ENCODE assay signal across 7 mouse cellular contexts in genomic region chrX:49470287-49471054, GRCm38 (mm10). TPM values are rescaled to one million over a fixed set of nuclear protein-coding genes. Genes with fewer than 3 reads are reported as not detected.
DNase-seq lines count a peak whose midpoint lies in the region; ATAC-seq and TF ChIP-seq lines count a peak whose summit lies in the region.

No protein-coding gene starts in this region.

- H3K27ac ChIP-seq in embryonic facial prominence, embryonic 14.5 days (replicated peaks; ENCODE audit: low read depth, low read length) = no peak overlapping the region
- H3K27ac ChIP-seq in limb, embryonic 12.5 days = no peak overlapping the region
- no peak overlapping the region for H3K27ac ChIP-seq in left cerebral cortex, adult 2 months

- peak overlapping the region; percentile 57 for H3K4me2 ChIP-seq in embryonic facial prominence, embryonic 14.5 days (ENCODE audit: low read depth, low read length)
- H3K4me2 ChIP-seq in limb, embryonic 12.5 days = peak overlapping the region; percentile 62

- peak overlapping the region; percentile 37; the same call in 1 of the 2 replicates for H3K9ac ChIP-seq in embryonic facial prominence, embryonic 14.5 days (ENCODE audit: low read depth, low read length)
- H3K9ac ChIP-seq in limb, embryonic 12.5 days (replicated peaks) = peak overlapping the region; percentile 27; the same call in 1 of the 2 replicates

- peaks cover 8% of the 10 kb centered on the region; the same call in 1 of the 2 replicates for H3K27me3 ChIP-seq in embryonic facial prominence, embryonic 14.5 days (replicated peaks; ENCODE audit: control insufficient read depth, insufficient read depth, low read length)
- H3K27me3 ChIP-seq in limb, embryonic 12.5 days = peaks cover 4% of the 10 kb centered on the region; the same call in 1 of the 2 replicates

- peak; percentile 50; the same call in 1 of the 2 replicates for ATAC-seq in embryonic facial prominence, embryonic 14.5 days (ENCODE audit: low read depth)
- peak; percentile 68; the same call in 1 of the 2 replicates for ATAC-seq in limb, embryonic 12.5 days (ENCODE audit: insufficient number of reproducible peaks, insufficient read depth, low FRiP score, low TSS enrichment, low read depth)

- H3K9me3 ChIP-seq in embryonic facial prominence, embryonic 14.5 days (ENCODE audit: control insufficient read depth, low read length) = no peaks in the 10 kb centered on the region
- no peaks in the 10 kb centered on the region for H3K9me3 ChIP-seq in limb, embryonic 12.5 days

- peak; percentile 1 for DNase-seq in kidney, postnatal 14 days
- no peak for DNase-seq in kidney, adult 9 months
- DNase-seq in embryonic facial prominence, embryonic 14.5 days (ENCODE audit: low spot score) = no peak
- DNase-seq in retina, postnatal 1 day = peak; percentile 42
- DNase-seq in frontal cortex, postnatal 14 days (ENCODE audit: low spot score in 2 of 2) = no peak
- DNase-seq in left cerebral cortex, adult 2 months (ENCODE audit: extremely low spot score in 1 of 2, low spot score in 2 of 2) = no peak

- intact Hi-C loops in left cerebral cortex, adult 2 months (cut with DNase I) = no loop called here

- H3K4me3 ChIP-seq in embryonic facial prominence, embryonic 14.5 days (ENCODE audit: low read depth, low read length) = peak overlapping the region; percentile 37
- H3K4me3 ChIP-seq in limb, embryonic 12.5 days (replicated peaks) = peak overlapping the region; percentile 42
- H3K4me3 ChIP-seq in left cerebral cortex, adult 2 months = no peak overlapping the region

- H3K4me1 ChIP-seq in embryonic facial prominence, embryonic 14.5 days (ENCODE audit: control insufficient read depth, insufficient read depth, low read length) = no peaks in the 10 kb centered on the region
- no peaks in the 10 kb centered on the region for H3K4me1 ChIP-seq in limb, embryonic 12.5 days (replicated peaks)

- no peaks in the 10 kb centered on the region for H3K36me3 ChIP-seq in embryonic facial prominence, embryonic 14.5 days (ENCODE audit: control insufficient read depth, insufficient read depth, low read length)
- H3K36me3 ChIP-seq in limb, embryonic 12.5 days = no peaks in the 10 kb centered on the region

- 21% methylated on average over 17 of the region's 34 CpGs for WGBS in embryonic facial prominence, embryonic 14.5 days
- 27% methylated on average over 32 of the region's 34 CpGs for WGBS in limb, embryonic 12.5 days

- TF ChIP-seq CTCF in left cerebral cortex, adult 2 months (IDR thresholded peaks at IDR 0.05) = no peak

RNA-seq across cellular contexts. Expression of gene Arhgap36, which starts 6.7 kb away (rescaled TPM):
- 66.1 and 107 TPM in 2 replicates for polyA plus RNA-seq in embryonic facial prominence, embryonic 14.5 days (2014; fragmentation: Nextera tagmentation; extraction: Ambion mirVana)
- 1.2 and 1.4 TPM in 2 replicates for polyA plus RNA-seq in limb, embryonic 12.5 days (2016; fragmentation: Nextera tagmentation; extraction: Ambion mirVana)
- 1 to 10 TPM; 1.6 to 1.7 TPM for total RNA-seq in left cerebral cortex, adult 2 months (2021)

Comparison
In these comparisons a context has a peak if more than half of its experiments do, and no peak if none do; other contexts are left out.
1. DNase-seq: peak in kidney, postnatal 14 days (single experiment) and retina, postnatal 1 day (single experiment); none in kidney, adult 9 months (single experiment), embryonic facial prominence, embryonic 14.5 days (single experiment), frontal cortex, postnatal 14 days (0 of 2) and left cerebral cortex, adult 2 months (0 of 2).
2. RNA of gene Arhgap36, which starts 6.7 kb away (polyA plus RNA-seq): 66.1 to 107 TPM in embryonic facial prominence, embryonic 14.5 days; 1.2 to 1.4 TPM in limb, embryonic 12.5 days; every median in the first group is over 10 times any median in the second.